Comparison of ENCODE assay signal across 9 mouse cellular contexts in genomic region chr7:138215177-138215830, GRCm38 (mm10).
DNase-seq lines count a peak whose midpoint lies in the region; ATAC-seq lines count a peak whose summit lies in the region.
"Had no signal": no experiment of that assay in that cellular context is flagged by ENCODE, and none has a peak within 500 bp of the region (broad histone marks: within the 10 kb centered on the region; RNA-seq: fewer than 3 reads in every experiment).

No protein-coding gene starts in this region.

- no peaks in the 10 kb centered on the region for H3K9me3 ChIP-seq in midbrain, embryonic 13.5 days
- no peaks in the 10 kb centered on the region for H3K9me3 ChIP-seq in midbrain, embryonic 10.5 days (replicated peaks)

- H3K4me1 ChIP-seq in midbrain, embryonic 13.5 days (replicated peaks) = peaks cover 20% of the 10 kb centered on the region
- H3K4me1 ChIP-seq in midbrain, embryonic 10.5 days = peaks cover 18% of the 10 kb centered on the region

- DNase-seq in frontal cortex, postnatal 25 days (ENCODE audit: low spot score in 2 of 2) = no peak
- DNase-seq in midbrain, embryonic 10.5 days (ENCODE audit: low spot score) = no peak
- DNase-seq in frontal cortex, postnatal 36 days (ENCODE audit: low spot score in 2 of 2) = peak; percentile 7 to 21
- peak; percentile 22 for DNase-seq in retina, postnatal 1 day
- no peak for DNase-seq in spleen, postnatal 14 days (ENCODE audit: low spot score in 2 of 2)
- DNase-seq in spleen, postnatal 4 days (ENCODE audit: low spot score in 2 of 2) = no peak
- DNase-seq: cerebellum, adult 2 months had no signal

- 51% methylated on average over 15 of the region's 15 CpGs for WGBS in midbrain, embryonic 13.5 days
- 73% methylated on average over 15 of the region's 15 CpGs for WGBS in midbrain, embryonic 10.5 days

- peak overlapping the region; percentile 6; the same call in 1 of the 2 replicates for H3K27ac ChIP-seq in midbrain, embryonic 13.5 days
- H3K27ac ChIP-seq in midbrain, embryonic 10.5 days (replicated peaks) = no peak overlapping the region

- H3K4me3 ChIP-seq in midbrain, embryonic 13.5 days (replicated peaks) = no peak overlapping the region
- no peak overlapping the region for H3K4me3 ChIP-seq in midbrain, embryonic 10.5 days

- peak; percentile 72 for ATAC-seq in frontal cortex, adult (ENCODE audit: low TSS enrichment)
- ATAC-seq in midbrain, embryonic 13.5 days = no peak

- no peaks in the 10 kb centered on the region for H3K36me3 ChIP-seq in midbrain, embryonic 13.5 days
- H3K36me3 ChIP-seq in midbrain, embryonic 10.5 days = no peaks in the 10 kb centered on the region

- H3K9ac ChIP-seq in midbrain, embryonic 13.5 days (replicated peaks) = no peak overlapping the region

- H3K27me3 ChIP-seq in midbrain, embryonic 13.5 days = no peaks in the 10 kb centered on the region
- H3K27me3 ChIP-seq in midbrain, embryonic 10.5 days (ENCODE audit: low read depth, poor library complexity, severe bottlenecking) = no peaks in the 10 kb centered on the region

- H3K4me2 ChIP-seq in midbrain, embryonic 13.5 days (replicated peaks) = no peak overlapping the region

Comparison
In these comparisons a context has a peak if more than half of its experiments do, and no peak if none do; other contexts are left out.
1. DNase-seq: peak in frontal cortex, postnatal 36 days (2 of 2) and retina, postnatal 1 day (single experiment); none in frontal cortex, postnatal 25 days (0 of 2), midbrain, embryonic 10.5 days (single experiment), spleen, postnatal 14 days (0 of 2) and spleen, postnatal 4 days (0 of 2).